Mouse (Mus musculus) neural tube, embryonic 11.5 days (tissue): ENCODE results near the gene Gprc5d. TPM values are rescaled to one million over a fixed set of nuclear protein-coding genes. Genes with fewer than 3 reads are reported as not detected.

Experiments
- ATAC-seq: fragments of 200-750 bp; cut with Nextera tagmentation; 2 replicates; pipeline ENCODE4 v1.8.0; 2017; ENCODE audit warnings: moderate number of reproducible peaks, mild to moderate bottlenecking, moderate TSS enrichment, moderate library complexity; ENCODE audit not compliant: insufficient read depth, low FRiP score, low TSS enrichment
- DNase-seq: peaks from one replicate; pipeline ENCODE4 v3.0.0-alpha.2; 2015; ENCODE audit warnings: low spot score
- H3K27ac ChIP-seq: fragments of 300-500 bp; sonication (generic); 2 replicates; pipeline ENCODE4 v1.5.1; 2014; ENCODE audit warnings: low read depth, mild to moderate bottlenecking, low read length
- H3K27me3 ChIP-seq: fragments of 300-500 bp; sonication (generic); 2 replicates; pipeline ENCODE4 v1.6.1; 2014; ENCODE audit warnings: mild to moderate bottlenecking, low read length, mixed read lengths; ENCODE audit not compliant: control insufficient read depth, insufficient read depth
- H3K36me3 ChIP-seq: fragments of 300-500 bp; sonication (generic); 2 replicates; pipeline ENCODE4 v1.6.1; 2014; ENCODE audit warnings: mild to moderate bottlenecking, low read length, moderate library complexity, mixed read lengths; ENCODE audit not compliant: control insufficient read depth, insufficient read depth
- H3K4me1 ChIP-seq: fragments of 300-500 bp; sonication (generic); 2 replicates; pipeline ENCODE4 v1.6.1; 2014; ENCODE audit warnings: low read length, mixed read lengths; ENCODE audit not compliant: control insufficient read depth, insufficient read depth
- H3K4me2 ChIP-seq: fragments of 300-500 bp; sonication (generic); 2 replicates; pipeline ENCODE4 v1.6.1; 2014; ENCODE audit warnings: low read depth, mild to moderate bottlenecking, moderate library complexity
- H3K4me3 ChIP-seq: fragments of 300-500 bp; sonication (generic); 2 replicates; pipeline ENCODE4 v1.5.1; 2014; ENCODE audit warnings: low read depth, low read length
- H3K9ac ChIP-seq: fragments of 300-500 bp; sonication (generic); 2 replicates; pipeline ENCODE4 v1.6.1; 2014; ENCODE audit warnings: mild to moderate bottlenecking, low read length
- H3K9me3 ChIP-seq: fragments of 300-500 bp; sonication (generic); 2 replicates; pipeline ENCODE4 v1.6.1; 2016; ENCODE audit warnings: low read length; ENCODE audit not compliant: control insufficient read depth
- WGBS: fragments of 180-500 bp; shearing (Covaris S2); extraction: QIAGEN DNeasy Blood & Tissue Kit; methylation state at CpG from one replicate; pipeline ENCODE4 v1.1.7; 2014; 5-methylcytosine and 5-hydroxymethylcytosine counted together
- polyA plus RNA-seq: library from polyadenylated mRNA; unstranded; fragments of >200 nt; fragmentation: Nextera tagmentation; extraction: Ambion mirVana; gene quantifications from 2 replicates; pipeline ENCODE4 v1.2.1, GENCODE M21; 2014

Gene Gprc5d
- polyA plus RNA-seq, 1 experiment from 2014 or later, result not detected

GRCm38 (mm10) chr6:135157496-135157895 is 39.4 kb upstream of the Gprc5d start:
- H3K27ac ChIP-seq, result no peak overlapping the region
- no peak for ATAC-seq
- WGBS, result 86% methylated on average over 4 of the region's 4 CpGs
- DNase-seq, result no peak
- H3K4me3 ChIP-seq, result no peak overlapping the region
- no peak overlapping the region for H3K4me2 ChIP-seq
- H3K4me1 ChIP-seq, result no peaks in the 10 kb centered on the region
- H3K27me3 ChIP-seq, result no peaks in the 10 kb centered on the region
- H3K9me3 ChIP-seq, result no peaks in the 10 kb centered on the region
- no peaks in the 10 kb centered on the region for H3K36me3 ChIP-seq
- no peak overlapping the region for H3K9ac ChIP-seq

GRCm38 (mm10) chr6:135156597-135156996 is 38.5 kb upstream of the Gprc5d start:
- ATAC-seq, result no peak
- Histone ChIP-seq H3K4me1 (no peaks in the 10 kb centered on the region), H3K4me2 (no peak overlapping the region), H3K27ac (no peak overlapping the region), H3K36me3 (no peaks in the 10 kb centered on the region), H3K4me3 (no peak overlapping the region), H3K27me3 (no peaks in the 10 kb centered on the region), H3K9me3 (no peaks in the 10 kb centered on the region), H3K9ac (no peak overlapping the region)
- no peak for DNase-seq
- 82% methylated on average over 8 of the region's 8 CpGs for WGBS

GRCm38 (mm10) chr6:135153719-135154118 is 35.6 kb upstream of the Gprc5d start:
- no peak for ATAC-seq
- 84% methylated on average over 5 of the region's 5 CpGs for WGBS

GRCm38 (mm10) chr6:135150311-135150710 is 32.2 kb upstream of the Gprc5d start:
- no peak overlapping the region for H3K9ac ChIP-seq
- H3K27ac ChIP-seq, result no peak overlapping the region
- H3K4me2 ChIP-seq, result no peak overlapping the region
- no peaks in the 10 kb centered on the region for H3K36me3 ChIP-seq
- no peak overlapping the region for H3K4me3 ChIP-seq
- no peaks in the 10 kb centered on the region for H3K4me1 ChIP-seq
- WGBS, result 46% methylated on average over 5 of the region's 5 CpGs
- no peak for ATAC-seq
- H3K27me3 ChIP-seq, result no peaks in the 10 kb centered on the region
- DNase-seq, result peak; percentile 60
- H3K9me3 ChIP-seq, result no peaks in the 10 kb centered on the region

More at GRCm38 (mm10) chr6:135153719-135154118, 35.6 kb upstream of the Gprc5d start:
- H3K9ac ChIP-seq, result no peak overlapping the region
- no peaks in the 10 kb centered on the region for H3K9me3 ChIP-seq
- no peak for DNase-seq
- no peaks in the 10 kb centered on the region for H3K4me1 ChIP-seq
- H3K27me3 ChIP-seq, result no peaks in the 10 kb centered on the region
- no peak overlapping the region for H3K27ac ChIP-seq
- no peaks in the 10 kb centered on the region for H3K36me3 ChIP-seq
- no peak overlapping the region for H3K4me2 ChIP-seq
- no peak overlapping the region for H3K4me3 ChIP-seq

- Histone ChIP-seq H3K9ac (no peak overlapping the region), H3K4me2 (no peak overlapping the region), H3K27me3 (no peaks in the 10 kb centered on the region), H3K4me3 (no peak overlapping the region), H3K27ac (no peak overlapping the region), H3K36me3 (no peaks in the 10 kb centered on the region), H3K9me3 (no peaks in the 10 kb centered on the region), H3K4me1 (no peaks in the 10 kb centered on the region)
- no peak for ATAC-seq
- WGBS, result 79% methylated on average over 4 of the region's 4 CpGs
- no peak for DNase-seq
Observed at GRCm38 (mm10) chr6:135149722-135150121, 31.6 kb upstream of the Gprc5d start.

- no peak; the same call in 1 of the 2 replicates for ATAC-seq
- DNase-seq, result no peak
- Histone ChIP-seq H3K4me2 (no peak overlapping the region), H3K4me3 (no peak overlapping the region), H3K27me3 (no peaks in the 10 kb centered on the region), H3K36me3 (no peaks in the 10 kb centered on the region), H3K9me3 (no peaks in the 10 kb centered on the region), H3K9ac (no peak overlapping the region; the same call in 1 of the 2 replicates), H3K27ac (no peak overlapping the region), H3K4me1 (no peaks in the 10 kb centered on the region)
- WGBS, result 77% methylated on average over 4 of the region's 4 CpGs
Observed at GRCm38 (mm10) chr6:135149175-135149574, 31.1 kb upstream of the Gprc5d start.

- no peak overlapping the region for H3K4me3 ChIP-seq
- DNase-seq (peak; percentile 42), ATAC-seq (no peak)
- 31% methylated on average over 1 of the region's 1 CpGs for WGBS
- no peaks in the 10 kb centered on the region for H3K27me3 ChIP-seq
- H3K27ac ChIP-seq, result no peak overlapping the region
- no peaks in the 10 kb centered on the region for H3K36me3 ChIP-seq
- H3K4me2 ChIP-seq, result no peak overlapping the region
- H3K9ac ChIP-seq, result no peak overlapping the region
- H3K9me3 ChIP-seq, result no peaks in the 10 kb centered on the region
- no peaks in the 10 kb centered on the region for H3K4me1 ChIP-seq
Observed at GRCm38 (mm10) chr6:135148506-135148905, 30.4 kb upstream of the Gprc5d start.

GRCm38 (mm10) chr6:135145976-135146375 is 27.9 kb upstream of the Gprc5d start:
- H3K4me3 ChIP-seq, result no peak overlapping the region
- no peak for DNase-seq
- no peak overlapping the region for H3K4me2 ChIP-seq
- H3K36me3 ChIP-seq, result no peaks in the 10 kb centered on the region
- H3K4me1 ChIP-seq, result no peaks in the 10 kb centered on the region
- H3K9me3 ChIP-seq, result no peaks in the 10 kb centered on the region
- no peak overlapping the region for H3K27ac ChIP-seq
- ATAC-seq, result no peak
- WGBS, result 87% methylated on average over 5 of the region's 5 CpGs
- H3K27me3 ChIP-seq, result no peaks in the 10 kb centered on the region
- no peak overlapping the region for H3K9ac ChIP-seq

GRCm38 (mm10) chr6:135144516-135144915 is 26.4 kb upstream of the Gprc5d start:
- 10% methylated on average over 3 of the region's 3 CpGs for WGBS
- Histone ChIP-seq H3K36me3 (no peaks in the 10 kb centered on the region), H3K27ac (no peak overlapping the region), H3K9me3 (no peaks in the 10 kb centered on the region), H3K4me3 (no peak overlapping the region), H3K9ac (no peak overlapping the region), H3K27me3 (no peaks in the 10 kb centered on the region), H3K4me2 (no peak overlapping the region), H3K4me1 (no peaks in the 10 kb centered on the region)
- no peak for ATAC-seq
- peak; percentile 44 for DNase-seq
